21 mouse cellular contexts compared by ENCODE assay signal in the genomic region with DNA sequence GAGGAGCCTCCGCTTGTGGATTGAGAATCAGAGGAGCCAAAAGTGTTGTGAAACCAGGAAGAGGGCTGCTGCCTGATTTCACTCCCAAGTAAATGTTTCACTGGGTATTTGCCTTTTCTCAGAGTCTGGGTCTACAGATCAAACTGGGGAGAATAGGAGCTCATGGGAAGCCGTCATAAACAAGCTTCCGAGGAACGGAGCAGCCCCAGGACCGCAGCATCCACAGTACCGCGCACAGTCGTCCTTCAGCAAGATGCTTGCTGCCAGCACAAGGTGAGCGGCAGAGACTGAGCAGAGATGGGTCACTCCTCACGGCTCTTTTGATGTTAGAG. TPM values are rescaled to one million over a fixed set of nuclear protein-coding genes. Genes with fewer than 3 reads are reported as not detected.
DNase-seq lines count a peak whose midpoint lies in the region; ATAC-seq and TF ChIP-seq lines count a peak whose summit lies in the region.
"Had no signal": no experiment of that assay in that cellular context is flagged by ENCODE, and none has a peak within 500 bp of the region (broad histone marks: within the 10 kb centered on the region; RNA-seq: fewer than 3 reads in every experiment).

No protein-coding gene starts in this region.

- H3K9me3 ChIP-seq in intestine, embryonic 16.5 days (ENCODE audit: control insufficient read depth, low read length) = no peaks in the 10 kb centered on the region
- H3K9me3 ChIP-seq in limb, embryonic 11.5 days (ENCODE audit: control insufficient read depth, low read length) = no peaks in the 10 kb centered on the region
- no peaks in the 10 kb centered on the region for H3K9me3 ChIP-seq in liver, postnatal 0 days (ENCODE audit: low read length)
- H3K9me3 ChIP-seq: heart, embryonic 10.5 days; hindbrain, embryonic 12.5 days had no signal

- H3K36me3 ChIP-seq in intestine, embryonic 16.5 days (ENCODE audit: control insufficient read depth, insufficient read depth, low read length) = no peaks in the 10 kb centered on the region
- no peaks in the 10 kb centered on the region for H3K36me3 ChIP-seq in limb, embryonic 11.5 days (ENCODE audit: control insufficient read depth, insufficient read depth, low read length)
- H3K36me3 ChIP-seq in liver, postnatal 0 days (replicated peaks; ENCODE audit: insufficient read depth, low read length) = no peaks in the 10 kb centered on the region
- H3K36me3 ChIP-seq: heart, embryonic 10.5 days; hindbrain, embryonic 12.5 days had no signal

- no peak for TF ChIP-seq CTCF in liver, postnatal 0 days (IDR thresholded peaks at IDR 0.05; ENCODE audit: low read depth)

- 18% methylated on average over 10 of the region's 10 CpGs for WGBS in intestine, embryonic 16.5 days
- 14% methylated on average over 10 of the region's 10 CpGs for WGBS in limb, embryonic 11.5 days
- 27% methylated on average over 10 of the region's 10 CpGs for WGBS in liver, postnatal 0 days (ENCODE audit: insufficient replicate concordance)

- peak overlapping the region; percentile 43 for H3K4me2 ChIP-seq in intestine, embryonic 16.5 days (ENCODE audit: low read depth, low read length)
- H3K4me2 ChIP-seq in limb, embryonic 11.5 days (ENCODE audit: low read depth, severe bottlenecking) = peak overlapping the region; percentile 39
- peak overlapping the region; percentile 60 for H3K4me2 ChIP-seq in liver, postnatal 0 days (ENCODE audit: low read depth, low read length)
- H3K4me2 ChIP-seq: hindbrain, embryonic 12.5 days had no signal

- peaks cover 22% of the 10 kb centered on the region for H3K4me1 ChIP-seq in intestine, embryonic 16.5 days (ENCODE audit: control insufficient read depth, insufficient read depth, low read length)
- peaks cover 16% of the 10 kb centered on the region for H3K4me1 ChIP-seq in limb, embryonic 11.5 days (ENCODE audit: control insufficient read depth, insufficient read depth, low read length)
- H3K4me1 ChIP-seq in liver, postnatal 0 days (ENCODE audit: insufficient read depth) = peaks cover 9% of the 10 kb centered on the region; the same call in 1 of the 2 replicates

- no peak for TF ChIP-seq EP300 in liver, postnatal 0 days (IDR thresholded peaks at IDR 0.05; ENCODE audit: low read depth)

- peak overlapping the region; percentile 54 for H3K9ac ChIP-seq in intestine, embryonic 16.5 days (ENCODE audit: low read depth, low read length)
- H3K9ac ChIP-seq in limb, embryonic 11.5 days (ENCODE audit: low read length) = no peak overlapping the region
- peak overlapping the region; percentile 60 for H3K9ac ChIP-seq in liver, postnatal 0 days (replicated peaks)
- H3K9ac ChIP-seq: hindbrain, embryonic 12.5 days had no signal

- DNase-seq in kidney, adult 11 months = peak; percentile 11
- DNase-seq in kidney, postnatal 10 days = no peak
- DNase-seq in limb, embryonic 11.5 days (ENCODE audit: low spot score) = no peak
- DNase-seq in liver, postnatal 0 days = peak; percentile 30
- DNase-seq in spleen, postnatal 4 days (ENCODE audit: low spot score in 2 of 2) = no peak
- DNase-seq in adrenal gland, postnatal 36 days = no peak
- DNase-seq: adrenal gland, postnatal 25 days; cerebellum, adult 11-12 months; lung, postnatal 14 days; right cerebral cortex, postnatal 14 days; thymus, postnatal 36 days had no signal

- H3K27me3 ChIP-seq in intestine, embryonic 16.5 days (replicated peaks; ENCODE audit: control insufficient read depth, insufficient read depth, low read length) = no peaks in the 10 kb centered on the region
- peaks cover 7% of the 10 kb centered on the region; the same call in 1 of the 2 replicates for H3K27me3 ChIP-seq in limb, embryonic 11.5 days (ENCODE audit: control insufficient read depth, insufficient read depth, low read length)
- H3K27me3 ChIP-seq in liver, postnatal 0 days (ENCODE audit: insufficient read depth, low read length) = no peaks in the 10 kb centered on the region

- H3K27ac ChIP-seq in intestine, embryonic 16.5 days (ENCODE audit: low read length) = peak overlapping the region; percentile 89
- peak overlapping the region; percentile 59; the same call in 1 of the 2 replicates for H3K27ac ChIP-seq in limb, embryonic 11.5 days (replicated peaks; ENCODE audit: low read depth, low read length)
- peak overlapping the region; percentile 90 for H3K27ac ChIP-seq in liver, postnatal 0 days (ENCODE audit: low read depth)
- H3K27ac ChIP-seq: heart, embryonic 10.5 days; hindbrain, embryonic 12.5 days; layer of hippocampus, adult 2 months had no signal

- peak overlapping the region; percentile 42 for H3K4me3 ChIP-seq in intestine, embryonic 16.5 days (ENCODE audit: low read length)
- H3K4me3 ChIP-seq in limb, embryonic 11.5 days (ENCODE audit: low read depth, low read length) = 0 out of 2 replicates have a peak overlapping the region, but pooled peaks have one; percentile 17
- peak overlapping the region; percentile 43 for H3K4me3 ChIP-seq in liver, postnatal 0 days (ENCODE audit: low read depth, low read length)
- H3K4me3 ChIP-seq: heart, embryonic 10.5 days; hindbrain, embryonic 12.5 days; layer of hippocampus, adult 2 months had no signal

- ATAC-seq in intestine, embryonic 16.5 days = peak; percentile 79
- ATAC-seq in limb, embryonic 11.5 days (ENCODE audit: insufficient number of reproducible peaks, low FRiP score, low TSS enrichment, low read depth) = no peak; the same call in 1 of the 2 replicates
- ATAC-seq in liver, postnatal 0 days = peak; percentile 47
- ATAC-seq in frontal cortex, adult (ENCODE audit: low TSS enrichment) = no peak
- ATAC-seq: midbrain, embryonic 16.5 days had no signal

RNA-seq across cellular contexts. Expression of gene Stra6l, which starts 0.3 kb away (rescaled TPM):
- 9.7 and 13.3 TPM in 2 replicates for polyA plus RNA-seq in intestine, embryonic 16.5 days (2015; fragmentation: Nextera tagmentation; extraction: Ambion mirVana)
- polyA plus RNA-seq in limb, embryonic 11.5 days (2014; fragmentation: Nextera tagmentation; extraction: Ambion mirVana) = 2.8 and 3.1 TPM in 2 replicates
- 16.9 and 18.9 TPM in 2 replicates for polyA plus RNA-seq in liver, postnatal 0 days (2015; fragmentation: Nextera tagmentation; extraction: Ambion mirVana)
- under 1 TPM; 0.13 to 0.43 TPM for total RNA-seq in adrenal gland, postnatal 36 days (2021)
- total RNA-seq: gastrocnemius, adult 18-20 months; layer of hippocampus, adult 2 months; left cerebral cortex, postnatal 10 days; MEL had no signal
- polyA plus RNA-seq: C2C12 had no signal

RNA-seq across cellular contexts. Expression of gene Igfbpl1, which starts 22.1 kb away (rescaled TPM):
- 0.24 and 0.34 TPM in 2 replicates for polyA plus RNA-seq in intestine, embryonic 16.5 days (2015; fragmentation: Nextera tagmentation; extraction: Ambion mirVana)
- 0.52 and 0.67 TPM in 2 replicates for polyA plus RNA-seq in limb, embryonic 11.5 days (2014; fragmentation: Nextera tagmentation; extraction: Ambion mirVana)
- polyA plus RNA-seq in liver, postnatal 0 days (2015; fragmentation: Nextera tagmentation; extraction: Ambion mirVana) = not detected in 2 replicates
- not detected for total RNA-seq in adrenal gland, postnatal 36 days (2021)
- total RNA-seq: adrenal gland, postnatal 25 days; gastrocnemius, adult 18-20 months; MEL had no signal
- polyA plus RNA-seq: C2C12 had no signal

RNA-seq across cellular contexts. Expression of gene Ccdc180, which starts 41.3 kb away (rescaled TPM):
- 0.15 and 0.16 TPM in 2 replicates for polyA plus RNA-seq in intestine, embryonic 16.5 days (2015; fragmentation: Nextera tagmentation; extraction: Ambion mirVana)
- 0.06 TPM in 1 of 2 replicates, not detected in the other for polyA plus RNA-seq in limb, embryonic 11.5 days (2014; fragmentation: Nextera tagmentation; extraction: Ambion mirVana)
- polyA plus RNA-seq in liver, postnatal 0 days (2015; fragmentation: Nextera tagmentation; extraction: Ambion mirVana) = 0.16 and 0.18 TPM in 2 replicates
- total RNA-seq in adrenal gland, postnatal 36 days (2021) = under 1 TPM; 0.13 to 0.23 TPM
- total RNA-seq: gastrocnemius, adult 18-20 months had no signal

RNA-seq across cellular contexts. Expression of gene Aldh1b1, which starts 50.0 kb away (rescaled TPM):
- 638 and 702 TPM in 2 replicates for polyA plus RNA-seq in intestine, embryonic 16.5 days (2015; fragmentation: Nextera tagmentation; extraction: Ambion mirVana)
- 0.58 and 0.99 TPM in 2 replicates for polyA plus RNA-seq in limb, embryonic 11.5 days (2014; fragmentation: Nextera tagmentation; extraction: Ambion mirVana)
- polyA plus RNA-seq in liver, postnatal 0 days (2015; fragmentation: Nextera tagmentation; extraction: Ambion mirVana) = 91.5 and 96.4 TPM in 2 replicates
- total RNA-seq in adrenal gland, postnatal 36 days (2021) = 10 to 100 TPM; 20.2 to 34.4 TPM
- polyA plus RNA-seq: C2C12 had no signal

Comparison
In these comparisons a context has a peak if more than half of its experiments do, and no peak if none do; other contexts are left out.
1. DNase-seq: peak in kidney, adult 11 months (single experiment) and liver, postnatal 0 days (single experiment); none in kidney, postnatal 10 days (single experiment), limb, embryonic 11.5 days (single experiment), spleen, postnatal 4 days (0 of 2) and adrenal gland, postnatal 36 days (0 of 2).
2. ATAC-seq: peak in intestine, embryonic 16.5 days (single experiment) and liver, postnatal 0 days (single experiment); none in limb, embryonic 11.5 days (single experiment) and frontal cortex, adult (single experiment).
3. Peak in every context shown above with its lines, with median percentiles within 50 percentile points of each other: H3K27ac ChIP-seq, H3K4me2 ChIP-seq and H3K4me3 ChIP-seq.